Mouse (Mus musculus) embryo, embryonic 10 days (tissue): Measurements from ENCODE around the gene 9130023H24Rik.

Experiments
- DNase-seq: peaks from one replicate; pipeline ENCODE4 v3.0.0-alpha.2; 2015; ENCODE audit warnings: low spot score

The 9130023H24Rik gene

DNA sequence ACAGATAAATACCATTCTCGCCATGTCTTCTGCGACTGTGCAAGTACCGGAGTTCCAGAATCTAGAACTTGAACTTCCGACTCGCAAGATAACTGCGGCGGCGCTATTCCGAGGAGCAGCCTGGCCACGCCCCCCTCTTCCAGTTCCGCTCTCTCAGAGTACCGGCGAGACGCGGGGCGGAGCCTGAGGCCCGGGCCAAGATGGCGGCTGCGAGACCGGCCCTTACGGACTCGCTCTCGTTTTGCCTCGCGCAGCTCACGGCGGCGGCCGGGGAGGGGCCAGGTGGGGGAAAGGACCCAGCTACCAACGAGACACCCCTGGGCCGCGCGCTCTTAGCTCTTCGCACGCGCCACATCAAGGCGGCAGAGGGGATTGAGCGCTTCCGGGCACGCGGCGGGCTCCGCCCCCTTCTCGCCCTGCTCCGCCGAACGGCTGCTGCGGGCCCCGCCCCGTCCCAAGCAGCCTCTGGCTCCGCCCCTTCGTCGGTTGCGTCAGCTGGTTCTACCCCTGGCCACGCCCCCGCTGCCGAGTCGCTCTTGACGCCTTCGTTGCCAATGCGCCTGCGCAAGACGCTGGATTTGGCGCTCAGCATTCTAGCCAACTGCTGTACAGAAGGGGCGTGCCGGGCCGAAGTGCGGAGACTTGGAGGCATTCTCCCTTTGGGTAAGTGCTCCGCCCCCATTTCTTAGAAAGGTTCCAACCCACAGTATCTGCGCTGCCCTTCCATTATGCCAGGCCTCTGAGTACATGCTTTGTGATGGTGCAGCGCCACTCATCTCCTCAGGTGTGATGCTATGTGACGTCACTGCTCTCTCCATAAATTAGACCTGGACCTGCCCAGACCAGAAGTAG, at the start of gene 9130023H24Rik:
9130023H24Rik (minus strand) TSS at position 105 of the 852 bp plus-strand sequence.
- DNase-seq, result peak; percentile 100

DNA sequence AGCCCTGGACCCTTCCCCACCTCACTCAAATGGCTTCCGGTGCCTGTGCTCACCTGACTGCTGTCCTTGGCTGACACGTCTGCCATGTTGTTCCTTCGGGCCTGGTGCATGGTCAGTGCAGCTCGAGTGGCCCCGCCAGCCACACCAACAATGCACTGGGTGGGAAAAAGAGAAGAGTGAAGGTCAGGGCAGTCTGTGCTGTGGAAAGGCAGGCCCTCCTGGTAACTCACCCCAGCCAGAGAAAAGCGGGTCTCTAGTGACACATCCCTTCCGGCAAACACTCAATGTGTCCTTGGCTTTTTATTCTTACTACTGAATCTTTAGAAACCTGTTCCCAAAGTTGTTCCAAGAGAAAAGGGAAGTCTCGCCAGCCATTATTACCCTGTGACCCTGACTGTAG, 47.2 kb upstream of the 9130023H24Rik start:
- DNase-seq, result no peak

DNA sequence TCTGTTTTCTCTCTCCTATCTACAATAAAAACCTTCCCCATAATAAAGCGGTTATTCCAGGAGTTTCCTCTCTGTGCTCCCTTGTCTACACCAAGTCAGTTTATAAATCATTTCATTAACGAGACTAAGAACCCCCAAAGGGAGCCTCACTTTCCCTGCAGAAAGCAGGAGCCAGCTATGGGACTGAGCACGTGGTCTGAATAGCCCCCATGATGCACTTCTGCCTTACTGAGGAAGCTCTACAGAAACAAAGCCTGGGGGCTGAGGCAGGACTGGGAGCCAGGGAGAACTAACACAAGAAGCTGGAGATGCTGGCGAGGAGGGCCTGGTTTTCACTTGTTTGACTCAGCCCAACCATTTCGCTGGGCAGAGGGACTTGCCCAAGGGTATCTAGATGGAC, 46.2 kb upstream of the 9130023H24Rik start:
- peak; percentile 27 for DNase-seq

DNA sequence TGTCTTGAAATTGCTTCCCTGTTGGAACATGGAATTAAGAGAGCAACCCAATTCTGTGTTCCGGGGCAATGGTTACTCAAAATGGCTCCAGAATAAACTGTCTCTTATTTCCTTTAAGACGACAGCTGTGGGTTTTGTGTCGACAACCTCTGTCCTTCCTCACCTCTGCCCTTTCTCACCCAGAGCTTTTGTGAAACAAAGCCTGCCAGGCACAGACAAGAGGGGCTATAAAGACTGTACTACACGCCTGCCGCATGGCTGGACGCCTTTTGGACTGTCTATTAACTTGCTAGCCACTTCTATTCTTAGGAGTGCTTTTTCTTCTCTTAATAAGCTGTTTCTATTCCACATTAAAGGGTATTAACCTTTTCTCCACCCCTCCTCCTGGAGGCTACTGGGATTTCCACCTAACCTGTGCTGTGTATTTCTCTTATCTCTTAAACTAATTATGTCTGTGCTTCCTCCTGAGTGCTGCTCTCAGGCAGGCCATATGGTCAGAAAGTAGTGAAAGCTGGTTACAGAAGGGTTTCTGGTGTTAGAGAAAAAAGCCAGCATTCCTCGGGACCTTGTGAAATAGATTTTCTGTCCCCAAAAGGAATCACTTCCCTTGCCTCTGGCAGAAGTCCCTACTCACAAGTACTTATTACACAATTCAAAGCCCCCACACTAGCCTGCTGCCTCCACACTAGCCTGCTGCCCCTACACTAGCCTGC, 44.9 kb upstream of the 9130023H24Rik start:
- peak; percentile 82 for DNase-seq

DNA sequence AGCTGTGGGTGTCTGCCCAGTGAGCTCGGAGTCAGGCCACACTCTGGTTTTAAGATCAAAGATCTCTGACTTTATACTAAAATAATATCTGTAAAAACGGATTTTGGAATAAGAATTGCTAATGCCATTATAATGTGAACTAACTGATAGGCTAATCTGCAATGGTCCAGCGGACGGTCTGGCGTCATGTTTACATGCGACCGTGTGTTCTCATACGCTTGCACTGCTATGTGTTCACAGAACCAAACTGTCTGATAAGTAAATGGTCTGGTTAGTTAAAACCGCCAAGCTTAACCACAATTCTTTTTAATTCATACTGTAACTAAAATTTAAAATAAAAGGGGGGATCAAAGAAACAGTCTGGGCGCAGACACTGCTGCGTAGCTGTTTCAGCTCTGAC, 43.9 kb upstream of the 9130023H24Rik start:
- DNase-seq, result no peak

DNA sequence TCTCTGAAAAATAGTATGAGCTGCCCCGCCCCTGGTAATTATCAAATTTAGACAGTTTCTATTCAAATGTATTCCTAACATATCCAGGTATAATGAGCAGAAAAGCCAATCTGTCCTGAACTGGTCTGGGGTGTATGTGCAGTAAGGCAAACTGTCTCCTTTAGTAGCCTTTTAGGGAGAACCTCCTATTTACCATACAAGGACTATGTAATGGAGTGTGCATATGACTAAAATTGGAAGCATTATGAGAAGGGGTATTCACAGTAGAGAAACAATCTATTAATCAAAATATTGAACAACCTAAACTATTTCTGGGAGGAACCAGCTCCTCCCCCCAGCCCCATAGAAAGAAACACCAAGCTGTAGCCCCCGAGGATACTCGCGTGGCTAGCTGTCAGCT, 41.9 kb upstream of the 9130023H24Rik start:
- no peak for DNase-seq

DNA sequence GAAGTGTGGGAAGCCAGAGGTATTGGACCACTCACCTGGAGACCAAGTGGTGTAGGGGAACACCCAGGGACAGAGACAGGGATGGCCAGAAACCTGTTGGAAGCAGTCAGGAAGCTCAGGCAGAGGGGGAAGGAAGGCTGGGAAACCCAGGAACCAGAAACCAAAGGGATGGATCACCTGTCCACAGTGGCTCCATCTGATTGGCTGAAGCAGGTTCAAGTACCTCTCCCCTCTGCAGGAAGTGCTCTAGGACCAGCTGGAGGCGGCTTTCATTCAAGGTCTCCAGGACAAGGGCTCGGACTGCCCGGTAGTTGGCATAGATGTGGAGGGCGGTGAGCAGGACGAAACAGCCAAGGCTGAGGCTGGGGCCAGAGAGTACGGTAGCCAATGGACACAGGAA, 38.2 kb upstream of the 9130023H24Rik start:
- no peak for DNase-seq

DNA sequence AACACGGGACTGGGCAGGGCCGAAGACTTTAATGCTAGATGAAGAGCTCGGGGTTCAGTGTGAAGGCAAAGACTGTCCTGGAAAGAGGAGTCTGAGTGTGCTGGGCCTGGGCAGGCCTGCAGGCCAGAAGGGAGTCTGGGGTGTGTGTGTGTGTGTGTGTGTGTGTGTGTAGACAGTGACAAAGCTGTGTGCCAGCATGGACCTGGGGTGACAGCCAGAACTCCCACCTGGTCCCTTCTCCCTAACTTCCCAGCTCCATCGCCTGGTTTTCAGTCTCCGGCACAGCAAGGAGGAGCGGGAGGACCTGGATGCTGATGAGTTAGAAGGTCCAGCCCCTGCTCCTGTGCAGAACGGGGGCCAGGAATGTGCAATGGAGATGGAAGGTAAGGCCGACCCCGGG, 33.7 kb upstream of the 9130023H24Rik start:
- DNase-seq, result no peak

DNA sequence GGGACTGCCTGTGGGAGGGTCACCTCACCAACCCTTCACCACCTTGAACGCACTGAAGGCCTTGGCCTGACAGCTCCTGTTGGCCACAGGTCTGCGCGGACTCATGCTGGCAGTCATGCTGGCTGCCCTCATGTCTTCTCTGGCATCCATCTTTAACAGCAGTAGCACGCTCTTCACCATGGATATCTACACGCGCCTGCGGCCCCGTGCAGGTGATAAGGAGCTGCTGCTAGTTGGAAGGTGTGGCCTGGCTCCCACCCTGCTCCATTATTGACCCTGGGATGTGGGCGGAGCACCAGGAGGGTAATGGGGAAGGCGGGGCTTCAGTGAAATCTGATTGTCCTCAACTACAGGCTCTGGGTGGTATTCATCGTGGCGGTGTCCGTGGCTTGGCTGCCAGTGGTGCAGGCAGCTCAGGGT, 32.6 kb upstream of the 9130023H24Rik start:
- DNase-seq, result no peak

DNA sequence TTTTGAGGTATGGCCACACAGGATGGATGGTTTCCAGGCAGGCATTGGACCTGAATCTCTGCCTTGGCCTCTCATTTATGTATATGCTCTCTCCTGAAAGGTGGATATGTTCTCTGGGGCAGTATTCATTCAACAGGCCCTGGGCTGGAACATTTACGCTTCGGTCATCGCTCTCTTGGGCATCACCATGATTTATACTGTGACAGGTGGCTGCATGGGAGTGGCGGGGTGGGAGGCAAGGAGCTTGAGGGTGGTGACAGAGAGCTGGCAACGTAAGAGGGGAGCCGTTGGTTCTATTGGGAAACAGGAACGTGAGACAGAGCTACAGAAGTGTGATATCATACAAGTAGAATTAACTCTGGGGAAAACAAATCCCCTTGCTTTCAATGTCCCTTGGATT, 30.0 kb upstream of the 9130023H24Rik start:
- no peak for DNase-seq

DNA sequence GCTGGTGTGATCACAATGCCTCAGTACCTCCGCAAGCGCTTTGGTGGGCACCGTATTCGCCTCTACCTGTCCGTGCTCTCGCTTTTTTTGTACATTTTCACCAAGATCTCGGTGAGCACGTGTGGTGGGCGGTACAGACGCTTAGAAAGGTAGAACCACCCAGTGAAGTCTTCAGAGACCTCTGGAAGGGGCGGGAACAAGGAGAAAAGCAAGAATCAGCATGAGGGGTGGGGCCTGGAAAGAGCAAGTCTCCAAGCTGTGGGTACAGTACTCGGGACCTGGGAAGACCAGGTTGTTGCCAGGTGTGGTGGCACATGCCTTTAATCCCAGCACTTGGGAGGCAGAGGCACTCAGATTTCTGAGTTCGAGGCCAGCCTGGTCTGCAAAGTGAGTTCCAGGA, 29.6 kb upstream of the 9130023H24Rik start:
- DNase-seq, result no peak

DNA sequence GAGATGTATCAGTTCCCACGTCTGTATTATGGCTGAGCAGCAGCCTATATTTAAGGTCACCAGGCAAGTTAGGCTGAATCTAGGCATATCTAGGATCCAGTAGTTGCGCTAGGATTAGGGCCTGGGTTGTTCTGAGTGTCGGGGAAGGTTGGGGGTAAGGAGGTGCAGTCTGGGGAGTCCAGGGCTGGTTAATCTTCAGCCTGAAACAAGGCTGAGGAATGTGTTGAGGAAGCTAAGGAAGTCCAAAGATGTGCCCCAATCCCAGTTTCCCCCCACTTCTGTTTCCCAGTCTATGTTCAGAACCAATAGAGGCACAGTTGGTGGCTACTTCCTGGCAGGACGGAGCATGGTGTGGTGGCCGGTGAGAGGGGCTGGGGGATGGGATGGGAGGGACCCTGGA, 28.2 kb upstream of the 9130023H24Rik start:
- no peak for DNase-seq

DNA sequence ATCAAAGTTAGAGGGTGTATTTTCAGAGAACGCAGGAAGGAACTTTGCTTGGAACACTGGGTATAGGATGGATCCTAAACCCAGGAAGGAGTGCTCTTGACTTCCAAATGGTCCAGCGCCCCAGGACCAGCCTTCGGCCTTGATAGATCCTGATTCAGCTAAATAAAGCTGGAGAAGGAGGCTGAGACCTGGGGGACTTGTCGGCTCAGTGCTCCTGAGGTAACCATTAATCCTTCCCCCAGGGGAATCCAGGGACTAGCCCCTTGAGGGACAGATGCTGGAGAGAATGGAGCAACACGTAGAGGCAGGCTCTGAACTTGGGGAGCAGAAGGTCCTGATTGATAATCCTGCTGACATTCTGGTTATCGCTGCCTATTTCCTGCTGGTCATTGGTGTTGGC, 27.6 kb upstream of the 9130023H24Rik start, which contains the start of gene Slc5a2:
Slc5a2 (plus strand) TSS at position 247 of the 400 bp plus-strand sequence.
- DNase-seq, result no peak

DNA sequence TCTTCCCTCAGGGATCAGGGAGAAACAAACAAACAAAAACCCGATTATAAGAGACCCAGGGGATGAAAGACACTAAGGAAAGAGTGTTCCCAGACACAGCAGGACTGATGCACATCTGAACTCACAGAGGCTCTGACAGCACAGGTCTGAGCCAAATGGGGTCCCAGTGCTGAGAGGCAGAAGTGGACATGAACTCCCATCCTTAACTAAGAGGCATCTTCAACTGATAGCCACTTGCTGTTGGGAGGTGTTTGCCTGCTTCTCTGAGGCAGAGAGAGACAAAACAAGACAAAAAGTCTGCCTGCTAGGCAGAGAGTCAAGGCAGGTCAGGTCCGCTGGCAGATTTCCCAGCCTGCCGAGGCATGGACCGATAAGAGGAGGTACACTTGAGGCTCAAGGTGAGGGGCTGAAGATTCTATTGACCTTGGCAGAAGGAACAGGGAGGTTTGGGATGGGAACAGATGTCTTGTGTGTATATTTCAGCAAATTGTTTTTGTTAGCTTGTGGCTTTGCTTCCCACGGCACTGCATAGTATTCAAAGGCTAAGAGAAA, 19.0 kb upstream of the 9130023H24Rik start:
- DNase-seq, result no peak

DNA sequence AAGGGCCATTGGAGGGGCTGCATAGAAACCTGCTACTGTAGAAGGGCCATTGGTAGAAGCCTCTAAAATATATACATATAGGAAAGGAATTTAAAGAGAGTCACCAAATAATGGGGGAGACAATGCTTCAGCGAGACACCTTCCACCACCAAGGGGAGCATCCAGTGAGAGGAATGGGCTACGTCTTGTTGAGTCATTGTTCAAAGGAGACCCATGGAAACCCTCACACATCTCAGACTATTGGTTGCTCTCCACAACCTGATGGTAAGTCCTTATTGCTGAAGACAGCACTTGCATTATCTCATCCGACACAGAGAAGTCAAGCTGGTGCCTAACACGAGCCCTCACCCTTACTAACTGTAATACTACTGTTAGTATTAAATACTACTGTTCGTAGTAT, 17.9 kb upstream of the 9130023H24Rik start:
- DNase-seq, result no peak

DNA sequence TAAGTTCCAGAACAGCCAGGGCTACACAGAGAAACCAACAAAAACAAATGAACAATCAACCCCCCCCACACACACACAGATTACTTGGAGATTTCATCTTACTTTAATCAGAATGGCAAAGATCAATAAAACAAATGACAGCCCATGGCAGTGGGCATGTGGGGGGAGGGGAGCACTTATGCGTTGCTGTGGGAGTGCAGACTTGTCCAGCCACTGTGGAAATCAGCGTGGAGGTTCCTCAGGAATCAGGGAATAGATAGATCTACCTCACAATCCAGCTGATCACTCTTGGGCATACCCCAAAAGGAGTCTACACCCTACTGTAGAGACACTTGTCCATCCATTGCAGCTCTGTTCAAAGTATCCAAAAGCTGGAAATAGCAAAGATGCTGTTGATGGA, 17.1 kb upstream of the 9130023H24Rik start:
- no peak for DNase-seq

DNA sequence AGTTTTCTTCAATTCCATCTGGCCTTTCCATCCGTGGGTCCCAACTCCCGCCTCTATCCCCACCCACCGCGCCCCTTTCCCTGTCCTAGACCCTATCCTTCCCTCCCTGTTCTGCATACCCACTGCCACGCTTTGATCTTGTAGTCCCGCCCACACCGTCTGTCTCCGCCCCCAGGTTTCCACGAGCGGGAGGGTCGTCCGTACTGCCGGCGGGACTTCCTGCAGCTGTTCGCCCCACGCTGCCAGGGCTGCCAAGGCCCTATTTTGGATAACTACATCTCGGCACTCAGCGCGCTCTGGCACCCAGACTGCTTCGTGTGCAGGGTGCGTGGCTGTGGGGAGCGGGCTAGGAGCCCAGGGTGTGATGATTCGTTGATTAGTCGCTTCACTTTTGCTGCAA, 14.8 kb upstream of the 9130023H24Rik start:
- peak; percentile 67 for DNase-seq

DNA sequence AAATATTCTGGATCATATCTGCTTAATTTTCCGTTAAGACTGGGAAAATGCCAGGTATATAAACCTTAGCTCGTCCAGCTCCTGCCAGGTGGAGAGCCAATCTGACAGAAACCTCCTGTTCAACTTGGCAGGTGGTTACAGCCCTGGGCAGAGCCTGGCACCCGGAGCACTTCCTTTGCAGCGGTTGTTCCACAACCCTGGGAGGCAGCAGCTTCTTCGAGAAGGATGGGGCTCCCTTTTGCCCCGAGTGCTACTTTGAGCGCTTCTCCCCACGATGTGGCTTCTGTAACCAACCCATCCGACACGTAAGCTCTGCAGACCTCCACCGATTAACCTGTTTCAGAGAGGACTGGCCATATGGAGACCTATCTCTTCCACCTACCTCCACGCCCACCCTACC, 14.1 kb upstream of the 9130023H24Rik start:
- DNase-seq, result no peak

DNA sequence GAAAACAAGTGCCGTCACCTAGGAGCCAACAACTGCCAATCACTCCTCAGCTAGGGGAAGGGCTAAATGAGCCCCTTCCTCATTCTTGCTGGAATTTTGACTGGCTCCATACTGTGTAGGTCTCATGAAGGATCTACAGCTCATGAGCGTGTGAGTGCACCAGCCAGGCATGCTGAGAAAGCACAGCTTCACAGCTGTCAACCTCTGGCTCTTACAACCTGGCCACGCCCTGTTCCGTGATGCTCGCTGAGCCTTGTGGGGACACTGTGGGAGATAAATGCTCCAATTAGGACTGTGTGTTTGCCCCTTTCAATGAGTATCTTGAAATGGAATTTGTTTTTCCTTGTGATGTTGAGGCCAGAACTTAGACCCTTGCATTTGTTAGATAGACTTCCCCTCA, 12.2 kb upstream of the 9130023H24Rik start:
- no peak for DNase-seq

DNA sequence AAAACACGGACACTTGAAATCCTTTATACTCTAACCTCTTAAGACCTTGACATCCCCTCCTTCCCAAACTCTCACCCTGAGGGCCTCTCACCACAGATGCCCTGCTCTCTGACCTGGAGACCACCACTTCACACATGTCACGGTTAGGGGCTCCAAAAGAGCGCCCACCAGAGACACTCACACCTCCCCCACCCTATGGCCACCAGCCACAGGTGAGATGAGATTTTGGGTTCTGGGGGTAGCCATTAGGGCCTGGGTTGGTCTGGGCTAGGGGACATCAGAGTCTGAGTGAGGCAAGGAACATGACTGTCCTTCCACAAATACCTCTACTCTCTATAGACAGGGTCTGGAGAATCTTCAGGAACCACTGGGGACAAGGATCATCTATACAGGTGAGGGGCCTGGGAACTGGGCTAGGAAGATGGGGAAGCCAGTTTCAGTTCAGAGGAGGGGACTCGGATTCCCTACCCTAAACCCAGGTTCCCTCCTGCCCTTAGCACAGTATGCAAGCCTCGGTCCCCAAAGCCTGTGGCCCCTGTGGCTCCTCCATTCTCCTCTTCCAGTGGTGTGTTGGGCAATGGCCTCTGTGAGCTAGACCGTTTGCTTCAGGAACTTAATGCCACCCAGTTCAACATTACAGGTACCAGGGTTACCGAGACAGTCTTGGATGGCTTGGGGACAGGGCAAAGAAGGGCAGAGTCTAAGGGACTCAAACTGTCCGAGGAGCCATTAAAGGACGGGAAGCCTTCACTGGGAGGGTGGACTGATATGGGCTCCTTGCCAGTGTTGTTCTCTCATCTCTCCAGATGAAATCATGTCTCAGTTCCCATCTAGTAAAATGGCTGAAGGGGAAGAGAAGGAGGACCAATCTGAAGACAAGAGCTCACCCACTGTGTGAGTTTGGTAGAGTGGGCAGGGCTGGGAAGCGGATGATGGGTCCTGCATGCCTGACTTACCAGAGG, 10.5 kb upstream of the 9130023H24Rik start:
- DNase-seq, result no peak

DNA sequence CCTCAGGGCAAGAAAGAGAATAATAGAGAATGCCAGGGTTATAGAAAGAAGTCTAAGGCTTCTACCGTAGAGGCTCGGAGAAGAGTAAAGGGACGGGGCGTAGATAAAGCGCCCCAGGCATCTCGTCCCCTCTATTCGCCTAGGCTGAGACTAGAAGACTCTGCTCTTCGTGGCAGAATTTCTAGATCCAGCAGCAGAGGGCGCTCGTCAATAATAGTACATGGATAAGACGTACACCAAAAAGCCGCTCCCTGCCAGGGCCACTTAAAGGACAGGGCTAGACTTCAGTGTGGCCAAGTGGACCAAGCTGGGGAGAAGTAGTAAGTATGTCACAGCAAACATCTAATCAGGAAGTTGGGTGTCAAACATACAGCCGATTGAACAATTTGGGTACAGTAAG, 9.6 kb upstream of the 9130023H24Rik start:
- peak; percentile 95 for DNase-seq
